Mouse (Mus musculus): Measurements from ENCODE around the gene Ap3m1. TPM values are rescaled to one million over a fixed set of nuclear protein-coding genes. Genes with fewer than 3 reads are reported as not detected.

Gene Ap3m1
- polyA plus RNA-seq, 1 experiment from 2014 or later: 87.6 TPM

- no peaks in the 10 kb centered on the region for H3K9me3 ChIP-seq (ENCODE audit: control insufficient read depth, low read length)
- ATAC-seq (ENCODE audit: insufficient number of reproducible peaks, low FRiP score, low TSS enrichment, low read depth): no peak
- no peaks in the 10 kb centered on the region for H3K4me1 ChIP-seq (ENCODE audit: control insufficient read depth, insufficient read depth, low read length)
- H3K27me3 ChIP-seq (ENCODE audit: control insufficient read depth, insufficient read depth, low read length): no peaks in the 10 kb centered on the region
- no peak overlapping the region for H3K9ac ChIP-seq (ENCODE audit: low read length)
- DNase-seq (ENCODE audit: low spot score): no peak
- 27% methylated on average over 1 of the region's 1 CpGs for WGBS
- no peak overlapping the region for H3K4me3 ChIP-seq (ENCODE audit: low read depth, low read length)
- no peak overlapping the region for H3K4me2 ChIP-seq (ENCODE audit: low read depth, severe bottlenecking)
- no peaks in the 10 kb centered on the region for H3K36me3 ChIP-seq (ENCODE audit: control insufficient read depth, insufficient read depth, low read length)
- H3K27ac ChIP-seq (replicated peaks; ENCODE audit: low read depth, low read length): no peak overlapping the region
These were observed 12.0 kb upstream of the Ap3m1 start for GRCm38 (mm10) chr14:21064321-21064720.

- H3K36me3 ChIP-seq (ENCODE audit: control insufficient read depth, insufficient read depth, low read length): no peaks in the 10 kb centered on the region; the same call in 1 of the 2 replicates
- no peak overlapping the region for H3K9ac ChIP-seq (ENCODE audit: low read length)
- no peaks in the 10 kb centered on the region for H3K4me1 ChIP-seq (ENCODE audit: control insufficient read depth, insufficient read depth, low read length)
- ATAC-seq (ENCODE audit: insufficient number of reproducible peaks, low FRiP score, low TSS enrichment, low read depth) (no peak), DNase-seq (ENCODE audit: low spot score) (no peak)
- H3K4me2 ChIP-seq (ENCODE audit: low read depth, severe bottlenecking): no peak overlapping the region
- no peak overlapping the region for H3K27ac ChIP-seq (replicated peaks; ENCODE audit: low read depth, low read length)
- no peaks in the 10 kb centered on the region for H3K9me3 ChIP-seq (ENCODE audit: control insufficient read depth, low read length)
- H3K27me3 ChIP-seq (ENCODE audit: control insufficient read depth, insufficient read depth, low read length): no peaks in the 10 kb centered on the region
- 51% methylated on average over 5 of the region's 5 CpGs for WGBS
- no peak overlapping the region for H3K4me3 ChIP-seq (ENCODE audit: low read depth, low read length)
These were observed 10.6 kb upstream of the Ap3m1 start for GRCm38 (mm10) chr14:21062766-21063513.

- WGBS: 81% methylated on average over 2 of the region's 2 CpGs
- ATAC-seq (ENCODE audit: insufficient number of reproducible peaks, low FRiP score, low TSS enrichment, low read depth): no peak
- DNase-seq (ENCODE audit: low spot score): no peak
- Histone ChIP-seq H3K9me3 (ENCODE audit: control insufficient read depth, low read length) (no peaks in the 10 kb centered on the region), H3K36me3 (ENCODE audit: control insufficient read depth, insufficient read depth, low read length) (no peaks in the 10 kb centered on the region; the same call in 1 of the 2 replicates), H3K4me3 (ENCODE audit: low read depth, low read length) (no peak overlapping the region), H3K4me2 (ENCODE audit: low read depth, severe bottlenecking) (no peak overlapping the region), H3K4me1 (ENCODE audit: control insufficient read depth, insufficient read depth, low read length) (no peaks in the 10 kb centered on the region), H3K9ac (ENCODE audit: low read length) (no peak overlapping the region), H3K27me3 (ENCODE audit: control insufficient read depth, insufficient read depth, low read length) (no peaks in the 10 kb centered on the region), H3K27ac (replicated peaks; ENCODE audit: low read depth, low read length) (no peak overlapping the region)
These were observed 6.7 kb upstream of the Ap3m1 start for GRCm38 (mm10) chr14:21058972-21059371.

- 53% methylated on average over 7 of the region's 7 CpGs for WGBS
- Histone ChIP-seq H3K27ac (replicated peaks; ENCODE audit: low read depth, low read length) (no peak overlapping the region), H3K4me3 (ENCODE audit: low read depth, low read length) (no peak overlapping the region), H3K9ac (ENCODE audit: low read length) (no peak overlapping the region), H3K9me3 (ENCODE audit: control insufficient read depth, low read length) (no peaks in the 10 kb centered on the region), H3K27me3 (ENCODE audit: control insufficient read depth, insufficient read depth, low read length) (no peaks in the 10 kb centered on the region), H3K4me2 (ENCODE audit: low read depth, severe bottlenecking) (peak overlapping the region; percentile 87; the same call in 1 of the 2 replicates), H3K4me1 (ENCODE audit: control insufficient read depth, insufficient read depth, low read length) (0 out of 2 replicates have a peak, but pooled peaks cover 5% of the 10 kb centered on the region), H3K36me3 (ENCODE audit: control insufficient read depth, insufficient read depth, low read length) (no peaks in the 10 kb centered on the region; the same call in 1 of the 2 replicates)
- DNase-seq (ENCODE audit: low spot score): no peak
- ATAC-seq (ENCODE audit: insufficient number of reproducible peaks, low FRiP score, low TSS enrichment, low read depth): no peak
These were observed 1.3 kb upstream of the Ap3m1 start for GRCm38 (mm10) chr14:21053586-21053985.

- peak overlapping the region; percentile 83 for H3K9ac ChIP-seq (ENCODE audit: low read length)
- H3K4me3 ChIP-seq (ENCODE audit: low read depth, low read length): peak overlapping the region; percentile 88
- no peaks in the 10 kb centered on the region for H3K9me3 ChIP-seq (ENCODE audit: control insufficient read depth, low read length)
- H3K4me1 ChIP-seq (ENCODE audit: control insufficient read depth, insufficient read depth, low read length): 0 out of 2 replicates have a peak, but pooled peaks cover 5% of the 10 kb centered on the region
- DNase-seq (ENCODE audit: low spot score): no peak
- H3K36me3 ChIP-seq (ENCODE audit: control insufficient read depth, insufficient read depth, low read length): no peaks in the 10 kb centered on the region; the same call in 1 of the 2 replicates
- no peak overlapping the region; the same call in 1 of the 2 replicates for H3K27ac ChIP-seq (replicated peaks; ENCODE audit: low read depth, low read length)
- WGBS: 8% methylated on average over 8 of the region's 8 CpGs
- peak overlapping the region; percentile 87 for H3K4me2 ChIP-seq (ENCODE audit: low read depth, severe bottlenecking)
- ATAC-seq (ENCODE audit: insufficient number of reproducible peaks, low FRiP score, low TSS enrichment, low read depth): no peak
- H3K27me3 ChIP-seq (ENCODE audit: control insufficient read depth, insufficient read depth, low read length): no peaks in the 10 kb centered on the region
These were observed 843 bp upstream of the Ap3m1 start for GRCm38 (mm10) chr14:21053151-21053550.

GRCm38 (mm10) chr14:21052781-21053130, 448 bp upstream of the Ap3m1 start:
- peak overlapping the region; percentile 75 for H3K27ac ChIP-seq (replicated peaks; ENCODE audit: low read depth, low read length)
- H3K36me3 ChIP-seq (ENCODE audit: control insufficient read depth, insufficient read depth, low read length): no peaks in the 10 kb centered on the region; the same call in 1 of the 2 replicates
- peak overlapping the region; percentile 88 for H3K4me3 ChIP-seq (ENCODE audit: low read depth, low read length)
- peak overlapping the region; percentile 87 for H3K4me2 ChIP-seq (ENCODE audit: low read depth, severe bottlenecking)
- H3K4me1 ChIP-seq (ENCODE audit: control insufficient read depth, insufficient read depth, low read length): 0 out of 2 replicates have a peak, but pooled peaks cover 5% of the 10 kb centered on the region
- under 1% methylated on average over 25 of the region's 25 CpGs for WGBS
- peak; percentile 80 for ATAC-seq (ENCODE audit: insufficient number of reproducible peaks, low FRiP score, low TSS enrichment, low read depth)
- H3K27me3 ChIP-seq (ENCODE audit: control insufficient read depth, insufficient read depth, low read length): no peaks in the 10 kb centered on the region
- H3K9ac ChIP-seq (ENCODE audit: low read length): peak overlapping the region; percentile 83
- peak; percentile 83 for DNase-seq (ENCODE audit: low spot score)
- H3K9me3 ChIP-seq (ENCODE audit: control insufficient read depth, low read length): no peaks in the 10 kb centered on the region

- DNase-seq (ENCODE audit: low spot score) (no peak), ATAC-seq (ENCODE audit: insufficient number of reproducible peaks, low FRiP score, low TSS enrichment, low read depth) (no peak)
- H3K36me3 ChIP-seq (ENCODE audit: control insufficient read depth, insufficient read depth, low read length): no peaks in the 10 kb centered on the region; the same call in 1 of the 2 replicates
- H3K27ac ChIP-seq (replicated peaks; ENCODE audit: low read depth, low read length): peak overlapping the region; percentile 75
- peak overlapping the region; percentile 87 for H3K4me2 ChIP-seq (ENCODE audit: low read depth, severe bottlenecking)
- 9% methylated on average over 28 of the region's 28 CpGs for WGBS
- 0 out of 2 replicates have a peak, but pooled peaks cover 5% of the 10 kb centered on the region for H3K4me1 ChIP-seq (ENCODE audit: control insufficient read depth, insufficient read depth, low read length)
- peak overlapping the region; percentile 88 for H3K4me3 ChIP-seq (ENCODE audit: low read depth, low read length)
- H3K9me3 ChIP-seq (ENCODE audit: control insufficient read depth, low read length): no peaks in the 10 kb centered on the region
- no peaks in the 10 kb centered on the region for H3K27me3 ChIP-seq (ENCODE audit: control insufficient read depth, insufficient read depth, low read length)
- H3K9ac ChIP-seq (ENCODE audit: low read length): peak overlapping the region; percentile 83
These were observed 762 bp downstream of the Ap3m1 start for GRCm38 (mm10) chr14:21051380-21052111.

GRCm38 (mm10) chr14:21050734-21051133, 1.6 kb downstream of the Ap3m1 start:
- H3K4me3 ChIP-seq (ENCODE audit: low read depth, low read length): no peak overlapping the region

More at GRCm38 (mm10) chr14:21050734-21051133, 1.6 kb downstream of the Ap3m1 start:
- no peak overlapping the region for H3K27ac ChIP-seq (replicated peaks; ENCODE audit: low read depth, low read length)
- H3K9me3 ChIP-seq (ENCODE audit: control insufficient read depth, low read length): no peaks in the 10 kb centered on the region
- ATAC-seq (ENCODE audit: insufficient number of reproducible peaks, low FRiP score, low TSS enrichment, low read depth) (no peak), DNase-seq (ENCODE audit: low spot score) (peak; percentile 53)
- H3K9ac ChIP-seq (ENCODE audit: low read length): no peak overlapping the region
- WGBS: 76% methylated on average over 3 of the region's 3 CpGs
- no peak overlapping the region for H3K4me2 ChIP-seq (ENCODE audit: low read depth, severe bottlenecking)
- no peaks in the 10 kb centered on the region; the same call in 1 of the 2 replicates for H3K36me3 ChIP-seq (ENCODE audit: control insufficient read depth, insufficient read depth, low read length)
- H3K27me3 ChIP-seq (ENCODE audit: control insufficient read depth, insufficient read depth, low read length): no peaks in the 10 kb centered on the region
- H3K4me1 ChIP-seq (ENCODE audit: control insufficient read depth, insufficient read depth, low read length): 0 out of 2 replicates have a peak, but pooled peaks cover 5% of the 10 kb centered on the region
